22 mouse cellular contexts compared by ENCODE assay signal in genomic region chr15:98149166-98149602, GRCm38 (mm10). TPM values are rescaled to one million over a fixed set of nuclear protein-coding genes. Genes with fewer than 3 reads are reported as not detected.
DNase-seq lines count a peak whose midpoint lies in the region; ATAC-seq and TF ChIP-seq lines count a peak whose summit lies in the region.
"Had no signal": no experiment of that assay in that cellular context is flagged by ENCODE, and none has a peak within 500 bp of the region (broad histone marks: within the 10 kb centered on the region; RNA-seq: fewer than 3 reads in every experiment).

No protein-coding gene starts in this region.

- no peak overlapping the region for H3K4me3 ChIP-seq in kidney, embryonic 14.5 days (ENCODE audit: low read length)
- H3K4me3 ChIP-seq in heart, postnatal 0 days (ENCODE audit: low read depth, low read length): no peak overlapping the region
- no peak overlapping the region for H3K4me3 ChIP-seq in midbrain, embryonic 16.5 days (ENCODE audit: low read depth, low read length)
- no peak overlapping the region for H3K4me3 ChIP-seq in liver, postnatal 0 days (ENCODE audit: low read depth, low read length)
- H3K4me3 ChIP-seq: hindbrain, embryonic 15.5 days; layer of hippocampus, adult 2 months; limb, embryonic 13.5 days; liver, embryonic 15.5 days; neural tube, embryonic 13.5 days had no signal

- H3K4me2 ChIP-seq in kidney, embryonic 14.5 days (replicated peaks; ENCODE audit: low read depth, low read length): no peak overlapping the region
- H3K4me2 ChIP-seq in heart, postnatal 0 days (ENCODE audit: low read depth, low read length): no peak overlapping the region; the same call in 1 of the 2 replicates
- no peak overlapping the region for H3K4me2 ChIP-seq in midbrain, embryonic 16.5 days (ENCODE audit: low read length)
- no peak overlapping the region for H3K4me2 ChIP-seq in liver, postnatal 0 days (ENCODE audit: low read depth, low read length)
- H3K4me2 ChIP-seq: hindbrain, embryonic 15.5 days; limb, embryonic 13.5 days; liver, embryonic 15.5 days; neural tube, embryonic 13.5 days had no signal

- TF ChIP-seq EP300 in heart, postnatal 0 days (IDR thresholded peaks at IDR 0.05; ENCODE audit: low read depth): peak; percentile 68
- no peak for TF ChIP-seq EP300 in liver, postnatal 0 days (IDR thresholded peaks at IDR 0.05; ENCODE audit: low read depth)

- no peak overlapping the region for H3K9ac ChIP-seq in kidney, embryonic 14.5 days (ENCODE audit: low read depth, low read length)
- H3K9ac ChIP-seq in heart, postnatal 0 days (replicated peaks; ENCODE audit: low read depth, low read length): 0 out of 2 replicates have a peak overlapping the region, but pooled peaks have one; percentile 8
- no peak overlapping the region for H3K9ac ChIP-seq in midbrain, embryonic 16.5 days (ENCODE audit: low read depth, low read length)
- H3K9ac ChIP-seq in liver, postnatal 0 days (replicated peaks): no peak overlapping the region
- H3K9ac ChIP-seq: hindbrain, embryonic 15.5 days; limb, embryonic 13.5 days; liver, embryonic 15.5 days; neural tube, embryonic 13.5 days had no signal

- H3K27me3 ChIP-seq in kidney, embryonic 14.5 days (ENCODE audit: control insufficient read depth, insufficient read depth, low read length): no peaks in the 10 kb centered on the region
- H3K27me3 ChIP-seq in heart, postnatal 0 days (ENCODE audit: control insufficient read depth, insufficient read depth, low read length): no peaks in the 10 kb centered on the region
- no peaks in the 10 kb centered on the region for H3K27me3 ChIP-seq in midbrain, embryonic 16.5 days (ENCODE audit: control insufficient read depth, insufficient read depth, low read depth, low read length)
- H3K27me3 ChIP-seq in liver, postnatal 0 days (ENCODE audit: insufficient read depth, low read length): no peaks in the 10 kb centered on the region
- H3K27me3 ChIP-seq: hindbrain, embryonic 15.5 days; limb, embryonic 13.5 days; liver, embryonic 15.5 days; neural tube, embryonic 13.5 days had no signal

- H3K27ac ChIP-seq in kidney, embryonic 14.5 days (ENCODE audit: low read depth, low read length): no peak overlapping the region; the same call in 1 of the 2 replicates
- peak overlapping the region; percentile 95 for H3K27ac ChIP-seq in heart, postnatal 0 days (ENCODE audit: low read depth)
- H3K27ac ChIP-seq in midbrain, embryonic 16.5 days (ENCODE audit: low read length): no peak overlapping the region
- no peak overlapping the region for H3K27ac ChIP-seq in liver, postnatal 0 days (ENCODE audit: low read depth)
- H3K27ac ChIP-seq: hindbrain, embryonic 15.5 days; layer of hippocampus, adult 2 months; limb, embryonic 13.5 days; liver, embryonic 15.5 days; neural tube, embryonic 13.5 days had no signal

- no peak for TF ChIP-seq CTCF in heart, postnatal 0 days (IDR thresholded peaks at IDR 0.05; ENCODE audit: low read depth)
- TF ChIP-seq CTCF in liver, postnatal 0 days (IDR thresholded peaks at IDR 0.05; ENCODE audit: low read depth): no peak

- no peaks in the 10 kb centered on the region for H3K36me3 ChIP-seq in kidney, embryonic 14.5 days (ENCODE audit: control insufficient read depth, insufficient read depth, low read length)
- H3K36me3 ChIP-seq in heart, postnatal 0 days (replicated peaks; ENCODE audit: control insufficient read depth, insufficient read depth, low read length): no peaks in the 10 kb centered on the region
- H3K36me3 ChIP-seq in midbrain, embryonic 16.5 days (ENCODE audit: control insufficient read depth, insufficient read depth, low read length): no peaks in the 10 kb centered on the region
- H3K36me3 ChIP-seq in liver, postnatal 0 days (replicated peaks; ENCODE audit: insufficient read depth, low read length): no peaks in the 10 kb centered on the region
- H3K36me3 ChIP-seq: hindbrain, embryonic 15.5 days; limb, embryonic 13.5 days; liver, embryonic 15.5 days; neural tube, embryonic 13.5 days had no signal

- DNase-seq in kidney, postnatal 36 days: no peak
- DNase-seq in MN1 (ENCODE audit: low spot score): peak; percentile 51
- peak; percentile 48 for DNase-seq in heart, adult 8-10 months (ENCODE audit: low spot score)
- DNase-seq in heart, postnatal 0 days (ENCODE audit: low spot score): peak; percentile 89
- no peak for DNase-seq in embryo, embryonic 9.5 days (ENCODE audit: extremely low spot score)
- DNase-seq in liver, postnatal 0 days: no peak
- DNase-seq: adrenal gland, postnatal 10 days; cerebellum, adult 18-20 months; right cerebral cortex, postnatal 4 days; thymus, adult 18-20 months had no signal

- peak; percentile 29; the same call in 1 of the 2 replicates for ATAC-seq in kidney, embryonic 14.5 days (ENCODE audit: low FRiP score, low TSS enrichment)
- peak; percentile 87 for ATAC-seq in heart, postnatal 0 days (ENCODE audit: insufficient read depth, low read depth)
- no peak for ATAC-seq in midbrain, embryonic 16.5 days
- no peak for ATAC-seq in liver, postnatal 0 days
- ATAC-seq: forebrain, embryonic 14.5 days; intestine, postnatal 0 days had no signal

- H3K9me3 ChIP-seq in kidney, embryonic 14.5 days (ENCODE audit: control insufficient read depth, low read length): no peaks in the 10 kb centered on the region
- H3K9me3 ChIP-seq in heart, postnatal 0 days (replicated peaks; ENCODE audit: control insufficient read depth, low read length): no peaks in the 10 kb centered on the region
- no peaks in the 10 kb centered on the region for H3K9me3 ChIP-seq in midbrain, embryonic 16.5 days (replicated peaks; ENCODE audit: control insufficient read depth, low read length, poor library complexity, severe bottlenecking)
- no peaks in the 10 kb centered on the region for H3K9me3 ChIP-seq in liver, postnatal 0 days (ENCODE audit: low read length)
- H3K9me3 ChIP-seq: hindbrain, embryonic 15.5 days; limb, embryonic 13.5 days; liver, embryonic 15.5 days; neural tube, embryonic 13.5 days had no signal

- 44% methylated on average over 10 of the region's 10 CpGs for WGBS in kidney, embryonic 14.5 days
- WGBS in heart, postnatal 0 days: 19% methylated on average over 10 of the region's 10 CpGs
- WGBS in midbrain, embryonic 16.5 days: 75% methylated on average over 10 of the region's 10 CpGs
- WGBS in liver, postnatal 0 days (ENCODE audit: insufficient replicate concordance): 65% methylated on average over 10 of the region's 10 CpGs

- H3K4me1 ChIP-seq in kidney, embryonic 14.5 days (ENCODE audit: control insufficient read depth, insufficient read depth, low read length): peaks cover 4% of the 10 kb centered on the region; the same call in 1 of the 2 replicates
- peaks cover 16% of the 10 kb centered on the region for H3K4me1 ChIP-seq in heart, postnatal 0 days (ENCODE audit: control insufficient read depth, insufficient read depth)
- H3K4me1 ChIP-seq in midbrain, embryonic 16.5 days (ENCODE audit: control insufficient read depth, insufficient read depth, low read length): peaks cover 11% of the 10 kb centered on the region
- H3K4me1 ChIP-seq in liver, postnatal 0 days (ENCODE audit: insufficient read depth): peaks cover 10% of the 10 kb centered on the region

RNA-seq across cellular contexts. Expression of gene Asb8, which starts 16.2 kb away (rescaled TPM):
- 40.6 and 52.6 TPM in 2 replicates for polyA plus RNA-seq in kidney, embryonic 14.5 days (2014; fragmentation: Nextera tagmentation; extraction: Ambion mirVana)
- 100 to 1,000 TPM; 116 to 127 (median 119) TPM for total RNA-seq in heart, adult 8-10 months (2022)
- 99.6 and 158 TPM in 2 replicates for total RNA-seq in heart, postnatal 0 days (2014; rRNA removed; ENCODE audit: low replicate concordance)
- polyA plus RNA-seq in heart, postnatal 0 days (2015; fragmentation: Nextera tagmentation; extraction: Ambion mirVana): 95.6 and 111 TPM in 2 replicates
- 60.2 and 63.5 TPM in 2 replicates for polyA plus RNA-seq in midbrain, embryonic 16.5 days (2015; fragmentation: Nextera tagmentation; extraction: Ambion mirVana)
- 23.6 and 24.1 TPM in 2 replicates for polyA plus RNA-seq in liver, postnatal 0 days (2015; fragmentation: Nextera tagmentation; extraction: Ambion mirVana)

RNA-seq across cellular contexts. Expression of gene Ccdc184, which starts 17.8 kb away (rescaled TPM):
- polyA plus RNA-seq in kidney, embryonic 14.5 days (2014; fragmentation: Nextera tagmentation; extraction: Ambion mirVana): 0.99 and 1.2 TPM in 2 replicates
- total RNA-seq in heart, adult 8-10 months (2022): under 1 TPM; 0.41 to 0.84 (median 0.66) TPM
- 0.92 and 1.9 TPM in 2 replicates for total RNA-seq in heart, postnatal 0 days (2014; rRNA removed; ENCODE audit: low replicate concordance)
- polyA plus RNA-seq in heart, postnatal 0 days (2015; fragmentation: Nextera tagmentation; extraction: Ambion mirVana): 0.63 and 0.89 TPM in 2 replicates
- 118 and 146 TPM in 2 replicates for polyA plus RNA-seq in midbrain, embryonic 16.5 days (2015; fragmentation: Nextera tagmentation; extraction: Ambion mirVana)
- not detected in 2 replicates for polyA plus RNA-seq in liver, postnatal 0 days (2015; fragmentation: Nextera tagmentation; extraction: Ambion mirVana)
- total RNA-seq: megakaryocyte progenitor cell, adult 5-6 weeks; MEL had no signal

RNA-seq across cellular contexts. Expression of gene Olfr288, which starts 46.2 kb away (rescaled TPM):
- polyA plus RNA-seq in kidney, embryonic 14.5 days (2014; fragmentation: Nextera tagmentation; extraction: Ambion mirVana): not detected in 2 replicates
- not detected for total RNA-seq in heart, adult 8-10 months (2022)
- not detected in 2 replicates for total RNA-seq in heart, postnatal 0 days (2014; rRNA removed; ENCODE audit: low replicate concordance)
- not detected in 2 replicates for polyA plus RNA-seq in heart, postnatal 0 days (2015; fragmentation: Nextera tagmentation; extraction: Ambion mirVana)
- not detected in 2 replicates for polyA plus RNA-seq in midbrain, embryonic 16.5 days (2015; fragmentation: Nextera tagmentation; extraction: Ambion mirVana)
- polyA plus RNA-seq in liver, postnatal 0 days (2015; fragmentation: Nextera tagmentation; extraction: Ambion mirVana): not detected in 2 replicates
- total RNA-seq: adrenal gland, postnatal 10 days; layer of hippocampus, adult 2 months; megakaryocyte progenitor cell, adult 5-6 weeks; MEL; midbrain, postnatal 0 days had no signal
- polyA plus RNA-seq: forebrain, embryonic 14.5 days; hindbrain, embryonic 15.5 days; intestine, postnatal 0 days; limb, embryonic 13.5 days; liver, embryonic 15.5 days; midbrain, postnatal 0 days; neural tube, embryonic 13.5 days had no signal

RNA-seq across cellular contexts. Expression of gene Senp1, which starts 55.6 kb away (rescaled TPM):
- 25.9 and 41.2 TPM in 2 replicates for polyA plus RNA-seq in kidney, embryonic 14.5 days (2014; fragmentation: Nextera tagmentation; extraction: Ambion mirVana)
- total RNA-seq in heart, adult 8-10 months (2022): 1 to 10 TPM; 8.4 to 9.5 (median 8.7) TPM
- 13.3 and 16.7 TPM in 2 replicates for total RNA-seq in heart, postnatal 0 days (2014; rRNA removed; ENCODE audit: low replicate concordance)
- 8.0 and 10.1 TPM in 2 replicates for polyA plus RNA-seq in heart, postnatal 0 days (2015; fragmentation: Nextera tagmentation; extraction: Ambion mirVana)
- 20.8 and 25.3 TPM in 2 replicates for polyA plus RNA-seq in midbrain, embryonic 16.5 days (2015; fragmentation: Nextera tagmentation; extraction: Ambion mirVana)
- polyA plus RNA-seq in liver, postnatal 0 days (2015; fragmentation: Nextera tagmentation; extraction: Ambion mirVana): 4.7 and 6.7 TPM in 2 replicates

RNA-seq across cellular contexts. Expression of gene Pfkm, which starts 56.8 kb away (rescaled TPM):
- polyA plus RNA-seq in kidney, embryonic 14.5 days (2014; fragmentation: Nextera tagmentation; extraction: Ambion mirVana): 23.4 and 34.2 TPM in 2 replicates
- 1,000 to 10,000 TPM in 1 of 4 experiments, 100 to 1,000 TPM in 3; 958 to 1,060 (median 998) TPM for total RNA-seq in heart, adult 8-10 months (2022)
- 216 and 219 TPM in 2 replicates for total RNA-seq in heart, postnatal 0 days (2014; rRNA removed; ENCODE audit: low replicate concordance)
- polyA plus RNA-seq in heart, postnatal 0 days (2015; fragmentation: Nextera tagmentation; extraction: Ambion mirVana): 205 and 213 TPM in 2 replicates
- 93.9 and 102 TPM in 2 replicates for polyA plus RNA-seq in midbrain, embryonic 16.5 days (2015; fragmentation: Nextera tagmentation; extraction: Ambion mirVana)
- polyA plus RNA-seq in liver, postnatal 0 days (2015; fragmentation: Nextera tagmentation; extraction: Ambion mirVana): 9.1 and 9.2 TPM in 2 replicates

Comparison
In these comparisons a context has a peak if more than half of its experiments do, and no peak if none do; other contexts are left out.
1. ATAC-seq: peak in kidney, embryonic 14.5 days (single experiment) and heart, postnatal 0 days (single experiment); none in midbrain, embryonic 16.5 days (single experiment) and liver, postnatal 0 days (single experiment).
2. DNase-seq: peak in MN1 (single experiment), heart, adult 8-10 months (single experiment) and heart, postnatal 0 days (single experiment); none in kidney, postnatal 36 days (0 of 2), embryo, embryonic 9.5 days (single experiment) and liver, postnatal 0 days (single experiment).
3. RNA of gene Ccdc184, which starts 17.8 kb away (polyA plus RNA-seq): 118 to 146 TPM in midbrain, embryonic 16.5 days; 0.99 to 1.2 TPM in kidney, embryonic 14.5 days, 0.63 to 0.89 TPM in heart, postnatal 0 days and not detected in liver, postnatal 0 days; every median in the first group is over 10 times any median in the second.